Mouse (Mus musculus): ENCODE measurements around the gene Cytip. TPM values are rescaled to one million over a fixed set of nuclear protein-coding genes. Genes with fewer than 3 reads are reported as not detected.
A peak's percentile ranks its signal among the peaks of the same experiment; 100 is the strongest.

Gene Cytip
- polyA plus RNA-seq, 2 experiments: 1.6 to 3.2 TPM

DNA sequence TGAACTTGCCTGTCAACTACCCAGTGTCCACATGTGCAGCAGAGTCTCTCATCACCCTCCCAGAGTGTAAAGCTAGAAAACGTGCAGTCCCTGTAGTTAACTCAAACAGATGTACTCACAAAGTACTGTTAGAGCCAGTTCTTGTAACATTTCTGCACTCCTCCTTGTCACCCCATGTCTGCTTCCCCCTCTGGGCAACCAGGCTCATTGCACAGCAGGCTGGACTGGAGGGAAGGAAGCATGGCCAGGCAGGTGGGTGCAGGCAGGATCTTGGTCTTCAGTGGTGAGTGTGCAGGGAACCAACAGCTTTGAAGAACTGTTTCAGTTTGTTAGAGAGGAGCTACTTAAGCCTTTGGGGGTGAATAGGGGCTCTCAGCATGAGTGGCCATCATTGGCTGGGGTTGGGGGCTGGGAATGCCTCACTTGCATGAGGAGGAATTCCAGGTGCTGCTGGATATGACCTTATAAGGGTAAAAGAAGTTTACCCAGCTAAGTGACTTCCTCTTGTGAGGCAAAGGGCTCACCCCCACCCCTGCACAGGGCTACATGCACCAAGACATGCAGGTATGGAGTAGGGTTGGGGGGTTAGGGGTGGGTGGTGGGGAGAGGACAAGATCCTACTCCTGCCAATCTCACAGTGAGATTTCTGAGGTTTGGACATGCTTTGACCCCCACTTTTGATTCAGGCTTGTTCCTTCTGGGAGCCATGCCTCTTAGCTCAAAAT lies 31.7 kb downstream of the Cytip start:
- Histone ChIP-seq H3K36me3 (ENCODE audit: control insufficient read depth, insufficient read depth, low read length) (no peaks in the 10 kb centered on the region), H3K9ac (ENCODE audit: low read depth, low read length, severe bottlenecking) (no peak overlapping the region), H3K4me1 (ENCODE audit: control insufficient read depth, insufficient read depth, low read length) (peaks cover 4% of the 10 kb centered on the region; the same call in 1 of the 2 replicates), H3K4me2 (replicated peaks; ENCODE audit: low read depth, low read length, severe bottlenecking) (no peak overlapping the region), H3K27me3 (ENCODE audit: control insufficient read depth, insufficient read depth, low read length) (no peaks in the 10 kb centered on the region), H3K4me3 (replicated peaks; ENCODE audit: low read length) (no peak overlapping the region), H3K27ac (replicated peaks; ENCODE audit: low read depth, low read length) (no peak overlapping the region), H3K9me3 (ENCODE audit: control insufficient read depth, low read length) (no peaks in the 10 kb centered on the region)
- 18% methylated on average over 1 of the region's 1 CpGs for WGBS
- DNase-seq (ENCODE audit: low spot score) (no peak), ATAC-seq (ENCODE audit: low FRiP score, low read depth) (no peak)
- TF ChIP-seq POLR2A (IDR thresholded peaks at IDR 0.05; ENCODE audit: borderline replicate concordance, extremely low read depth, insufficient read depth, insufficient read length): no peak

DNA sequence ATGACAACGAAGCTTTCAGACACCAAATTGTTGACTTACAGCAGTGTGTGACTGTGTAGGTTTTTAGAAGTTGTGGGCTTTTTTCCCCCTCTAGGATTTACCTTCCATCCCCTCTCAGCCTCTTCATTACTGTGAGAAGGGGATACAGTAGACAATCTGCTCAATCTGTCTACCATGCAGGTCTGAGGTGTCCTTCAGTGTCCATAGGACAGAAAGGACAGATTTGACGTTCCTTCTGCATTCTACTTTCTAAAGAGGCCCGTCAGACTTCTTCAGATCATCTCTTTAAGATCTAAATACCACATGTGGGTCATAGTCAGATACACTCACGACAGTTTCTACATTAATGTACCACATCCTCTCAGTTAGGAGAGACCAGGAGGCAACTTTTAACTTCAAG lies 33.5 kb downstream of the Cytip start:
- WGBS: 82% methylated on average over 4 of the region's 4 CpGs
- TF ChIP-seq POLR2A (IDR thresholded peaks at IDR 0.05; ENCODE audit: borderline replicate concordance, extremely low read depth, insufficient read depth, insufficient read length): no peak
- Histone ChIP-seq H3K27ac (replicated peaks; ENCODE audit: low read depth, low read length) (no peak overlapping the region), H3K9me3 (ENCODE audit: control insufficient read depth, low read length) (no peaks in the 10 kb centered on the region), H3K27me3 (ENCODE audit: control insufficient read depth, insufficient read depth, low read length) (no peaks in the 10 kb centered on the region), H3K4me1 (ENCODE audit: control insufficient read depth, insufficient read depth, low read length) (peaks cover 4% of the 10 kb centered on the region; the same call in 1 of the 2 replicates), H3K36me3 (ENCODE audit: control insufficient read depth, insufficient read depth, low read length) (no peaks in the 10 kb centered on the region), H3K4me3 (replicated peaks; ENCODE audit: low read length) (no peak overlapping the region), H3K4me2 (replicated peaks; ENCODE audit: low read depth, low read length, severe bottlenecking) (no peak overlapping the region), H3K9ac (ENCODE audit: low read depth, low read length, severe bottlenecking) (no peak overlapping the region)
- no peak for DNase-seq (ENCODE audit: low spot score)
- no peak for ATAC-seq (ENCODE audit: low FRiP score, low read depth)

DNA sequence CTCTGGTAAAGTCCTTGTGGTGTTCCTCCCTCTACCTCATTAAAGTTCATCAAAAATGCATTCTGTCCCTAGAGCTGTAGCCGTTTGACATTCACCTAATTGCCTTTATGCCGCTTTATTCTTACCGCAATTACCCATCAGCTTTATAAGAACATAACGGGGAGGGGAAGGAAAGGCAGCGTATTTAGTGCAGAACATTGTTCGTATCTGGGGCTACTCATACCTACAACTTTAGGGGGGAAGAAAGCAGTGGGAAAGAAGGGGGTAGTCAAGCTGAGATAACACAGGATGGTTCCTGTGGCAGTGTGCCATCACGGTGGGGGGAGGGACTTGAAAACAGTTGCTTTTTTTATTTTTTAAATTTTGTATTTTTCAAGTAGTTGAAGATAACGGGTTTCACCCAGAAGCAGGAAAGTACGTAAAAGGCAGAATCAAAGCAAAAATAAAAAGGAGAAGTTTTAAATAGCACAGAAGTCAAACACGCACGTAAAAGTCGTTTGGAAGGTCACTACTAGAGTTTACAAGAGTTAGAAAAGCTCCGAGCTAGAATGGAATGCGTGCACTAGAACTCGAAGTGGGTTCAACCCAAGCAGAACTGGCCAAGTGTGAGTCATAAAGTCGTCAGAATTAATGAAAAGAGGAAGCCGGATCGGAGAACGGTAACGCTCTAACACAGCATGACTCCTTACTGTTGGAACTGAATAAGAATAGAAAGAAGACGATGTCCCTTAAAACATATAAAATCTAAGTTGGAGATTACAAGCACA lies 34.6 kb downstream of the Cytip start:
- ATAC-seq (ENCODE audit: low FRiP score, low read depth) (peak; percentile 71), DNase-seq (ENCODE audit: low spot score) (peak; percentile 65)
- 29% methylated on average over 21 of the region's 21 CpGs for WGBS
- Histone ChIP-seq H3K9ac (ENCODE audit: low read depth, low read length, severe bottlenecking) (no peak overlapping the region), H3K4me3 (replicated peaks; ENCODE audit: low read length) (no peak overlapping the region), H3K27ac (replicated peaks; ENCODE audit: low read depth, low read length) (no peak overlapping the region), H3K9me3 (ENCODE audit: control insufficient read depth, low read length) (no peaks in the 10 kb centered on the region), H3K36me3 (ENCODE audit: control insufficient read depth, insufficient read depth, low read length) (no peaks in the 10 kb centered on the region), H3K27me3 (ENCODE audit: control insufficient read depth, insufficient read depth, low read length) (no peaks in the 10 kb centered on the region), H3K4me2 (replicated peaks; ENCODE audit: low read depth, low read length, severe bottlenecking) (peak overlapping the region; percentile 27), H3K4me1 (ENCODE audit: control insufficient read depth, insufficient read depth, low read length) (peaks cover 4% of the 10 kb centered on the region; the same call in 1 of the 2 replicates)
- no peak for TF ChIP-seq POLR2A (IDR thresholded peaks at IDR 0.05; ENCODE audit: borderline replicate concordance, extremely low read depth, insufficient read depth, insufficient read length)

DNA sequence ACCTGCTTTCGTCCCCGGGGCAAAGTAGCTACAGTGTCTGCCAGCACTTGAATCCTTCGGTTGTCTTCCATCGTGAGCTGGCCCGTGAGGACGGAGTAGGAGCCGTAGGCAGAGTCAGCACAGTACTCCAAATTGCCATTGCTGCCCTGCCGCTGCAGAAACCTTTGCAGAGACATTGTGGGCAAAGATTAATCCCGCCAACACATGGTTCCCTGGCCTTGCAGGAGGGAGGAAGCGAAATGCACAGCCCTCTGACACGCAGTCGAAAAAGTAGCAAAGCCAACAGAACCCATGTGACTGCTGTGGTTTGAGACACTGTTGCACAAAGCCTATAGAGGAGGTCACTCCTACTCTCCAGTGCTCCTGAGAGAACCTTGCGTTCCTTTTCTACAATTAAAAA lies 35.5 kb downstream of the Cytip start:
- Histone ChIP-seq H3K9me3 (ENCODE audit: control insufficient read depth, low read length) (no peaks in the 10 kb centered on the region), H3K27me3 (ENCODE audit: control insufficient read depth, insufficient read depth, low read length) (no peaks in the 10 kb centered on the region), H3K9ac (ENCODE audit: low read depth, low read length, severe bottlenecking) (no peak overlapping the region), H3K4me2 (replicated peaks; ENCODE audit: low read depth, low read length, severe bottlenecking) (no peak overlapping the region), H3K4me3 (replicated peaks; ENCODE audit: low read length) (no peak overlapping the region), H3K4me1 (ENCODE audit: control insufficient read depth, insufficient read depth, low read length) (peaks cover 4% of the 10 kb centered on the region; the same call in 1 of the 2 replicates), H3K27ac (replicated peaks; ENCODE audit: low read depth, low read length) (no peak overlapping the region), H3K36me3 (ENCODE audit: control insufficient read depth, insufficient read depth, low read length) (no peaks in the 10 kb centered on the region)
- 84% methylated on average over 13 of the region's 13 CpGs for WGBS
- DNase-seq (ENCODE audit: low spot score): no peak
- TF ChIP-seq POLR2A (IDR thresholded peaks at IDR 0.05; ENCODE audit: borderline replicate concordance, extremely low read depth, insufficient read depth, insufficient read length): no peak
- ATAC-seq (ENCODE audit: low FRiP score, low read depth): no peak

DNA sequence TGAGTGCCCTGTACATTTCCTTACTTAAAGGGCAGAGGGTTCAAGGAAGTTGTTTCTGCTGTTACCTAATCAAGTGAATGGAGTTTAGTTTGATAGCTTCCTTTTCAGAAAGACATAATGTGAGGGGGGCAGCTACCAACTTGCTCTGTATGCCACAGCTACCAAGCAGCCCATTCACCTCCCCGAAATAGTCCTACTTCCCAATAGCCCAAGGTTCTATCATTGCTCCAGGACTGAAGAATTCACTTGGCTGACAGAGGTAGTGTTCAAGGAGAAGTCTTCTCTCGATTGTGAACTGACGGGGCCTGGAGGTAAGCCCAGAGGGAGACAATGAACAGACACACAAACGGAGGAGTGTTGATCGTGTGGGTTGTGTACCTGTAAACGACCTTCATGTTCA lies 36.2 kb downstream of the Cytip start:
- no peak overlapping the region for H3K27ac ChIP-seq (replicated peaks; ENCODE audit: low read depth, low read length)
- WGBS: 92% methylated on average over 6 of the region's 6 CpGs
- no peak for TF ChIP-seq POLR2A (IDR thresholded peaks at IDR 0.05; ENCODE audit: borderline replicate concordance, extremely low read depth, insufficient read depth, insufficient read length)
- H3K9me3 ChIP-seq (ENCODE audit: control insufficient read depth, low read length): no peaks in the 10 kb centered on the region
- no peak overlapping the region for H3K9ac ChIP-seq (ENCODE audit: low read depth, low read length, severe bottlenecking)
- H3K4me1 ChIP-seq (ENCODE audit: control insufficient read depth, insufficient read depth, low read length): peaks cover 4% of the 10 kb centered on the region; the same call in 1 of the 2 replicates
- H3K27me3 ChIP-seq (ENCODE audit: control insufficient read depth, insufficient read depth, low read length): no peaks in the 10 kb centered on the region
- no peak overlapping the region for H3K4me3 ChIP-seq (replicated peaks; ENCODE audit: low read length)
- H3K36me3 ChIP-seq (ENCODE audit: control insufficient read depth, insufficient read depth, low read length): no peaks in the 10 kb centered on the region
- no peak for ATAC-seq (ENCODE audit: low FRiP score, low read depth)
- no peak overlapping the region for H3K4me2 ChIP-seq (replicated peaks; ENCODE audit: low read depth, low read length, severe bottlenecking)
- DNase-seq (ENCODE audit: low spot score): no peak
